Mouse (Mus musculus): ENCODE data around the gene Vars.

Vars gene

DNA sequence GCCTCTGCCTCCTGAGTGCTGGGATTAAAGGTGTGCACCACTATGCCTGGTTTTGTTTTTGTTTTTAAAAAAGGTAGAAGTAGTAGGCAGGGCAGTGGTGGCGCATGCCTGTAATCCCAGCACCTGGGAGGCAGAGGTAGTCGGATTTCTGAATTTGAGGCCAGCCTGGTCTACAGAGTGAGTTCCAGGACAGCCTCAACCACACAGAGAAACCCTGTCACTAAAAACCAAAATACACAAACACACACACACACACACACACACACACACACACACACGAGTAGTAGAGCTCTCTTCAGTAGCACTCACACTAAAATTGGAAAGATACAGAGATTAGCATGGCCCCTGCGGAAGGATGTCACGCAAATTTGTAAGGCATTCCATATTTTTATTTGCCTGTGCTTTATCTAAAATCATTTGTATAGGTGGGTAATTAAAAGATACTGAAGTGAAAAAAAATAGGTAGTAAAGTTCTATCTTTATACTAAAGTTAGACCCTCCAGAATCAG lies 48.2 kb downstream of the Vars start:
- no peak for DNase-seq (ENCODE audit: low read depth)

DNA sequence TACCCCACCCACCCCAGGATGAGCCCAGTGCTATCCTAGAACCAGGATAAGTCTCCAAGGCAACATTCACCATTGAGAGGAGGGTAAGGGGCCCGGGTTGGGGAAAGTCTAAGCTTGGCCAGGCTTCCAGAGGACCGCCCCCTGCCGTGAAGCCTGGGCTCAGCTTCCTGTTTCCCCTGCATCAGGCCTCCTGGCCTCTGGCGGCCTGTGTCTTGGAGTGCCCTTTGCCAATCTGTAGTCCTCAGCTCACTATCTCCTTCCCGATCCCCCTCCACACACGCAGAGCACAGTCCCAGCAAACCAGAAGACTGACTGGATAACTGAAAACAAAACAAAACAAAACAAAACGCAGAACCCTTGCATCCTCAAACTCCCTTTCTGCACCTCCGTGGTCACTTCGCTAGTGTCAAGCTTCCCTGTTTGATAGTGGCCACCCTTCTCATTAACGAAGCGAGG lies 48.8 kb downstream of the Vars start, which contains the start of gene Clic1:
Clic1 (plus strand) TSS at position 406 of the 456 bp plus-strand sequence.
- no peak for DNase-seq (ENCODE audit: low read depth)

GRCm38 (mm10) chr17:35050126-35050750 lies 49.5 kb downstream of the Vars start:
- no peak for DNase-seq (ENCODE audit: low read depth)

- DNase-seq (ENCODE audit: low read depth): peak; percentile 56
These were observed 50.6 kb downstream of the Vars start for GRCm38 (mm10) chr17:35051156-35052086.

GRCm38 (mm10) chr17:35052271-35052798 lies 51.5 kb downstream of the Vars start:
- no peak for DNase-seq (ENCODE audit: low read depth)

- DNase-seq (ENCODE audit: low read depth): no peak
These were observed 55.1 kb downstream of the Vars start for GRCm38 (mm10) chr17:35055691-35056495.

- DNase-seq (ENCODE audit: low read depth): no peak
These were observed 56.3 kb downstream of the Vars start for GRCm38 (mm10) chr17:35057090-35057489.

- no peak for DNase-seq (ENCODE audit: low read depth)
These were observed 57.5 kb downstream of the Vars start for GRCm38 (mm10) chr17:35058316-35058715.

- DNase-seq (ENCODE audit: low read depth): peak; percentile 57
These were observed 58.4 kb downstream of the Vars start, which contains the start of gene Ddah2 for GRCm38 (mm10) chr17:35058911-35059892. TSS of gene Ddah2 (plus strand) at chr17:35059035.

GRCm38 (mm10) chr17:35060071-35060470 lies 59.3 kb downstream of the Vars start:
- DNase-seq (ENCODE audit: low read depth): no peak

GRCm38 (mm10) chr17:35060737-35061297 lies 60.0 kb downstream of the Vars start:
- DNase-seq (ENCODE audit: low read depth): no peak

- no peak for DNase-seq (ENCODE audit: low read depth)
These were observed 60.5 kb downstream of the Vars start for GRCm38 (mm10) chr17:35061299-35061698.

GRCm38 (mm10) chr17:35063466-35063865 lies 62.7 kb downstream of the Vars start:
- DNase-seq (ENCODE audit: low read depth): no peak

DNA sequence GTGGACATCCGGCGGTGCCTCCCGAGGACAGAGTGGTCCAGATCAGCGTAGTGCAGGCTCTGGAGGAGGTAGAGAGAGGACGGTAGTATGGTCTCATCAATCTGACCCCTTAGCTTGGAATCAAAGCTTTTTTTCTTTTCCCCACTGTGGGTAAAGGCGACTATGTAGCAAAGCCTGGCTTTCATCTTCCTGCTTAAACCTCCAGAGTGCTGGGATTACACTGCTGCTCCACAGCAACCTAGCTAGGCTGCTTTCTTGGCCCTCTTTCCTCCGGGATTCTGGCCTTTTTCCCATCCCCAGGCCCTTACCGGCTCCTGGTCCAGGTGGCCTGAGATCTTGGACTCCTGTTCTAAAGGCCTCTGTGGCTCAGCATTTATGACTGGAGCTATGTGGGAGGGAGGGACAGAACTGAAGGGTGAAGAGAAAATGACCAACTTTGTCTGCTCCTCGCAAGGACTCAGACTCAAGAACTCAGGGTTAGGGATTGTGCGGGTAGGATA lies 63.6 kb downstream of the Vars start:
- DNase-seq (ENCODE audit: low read depth): no peak

DNA sequence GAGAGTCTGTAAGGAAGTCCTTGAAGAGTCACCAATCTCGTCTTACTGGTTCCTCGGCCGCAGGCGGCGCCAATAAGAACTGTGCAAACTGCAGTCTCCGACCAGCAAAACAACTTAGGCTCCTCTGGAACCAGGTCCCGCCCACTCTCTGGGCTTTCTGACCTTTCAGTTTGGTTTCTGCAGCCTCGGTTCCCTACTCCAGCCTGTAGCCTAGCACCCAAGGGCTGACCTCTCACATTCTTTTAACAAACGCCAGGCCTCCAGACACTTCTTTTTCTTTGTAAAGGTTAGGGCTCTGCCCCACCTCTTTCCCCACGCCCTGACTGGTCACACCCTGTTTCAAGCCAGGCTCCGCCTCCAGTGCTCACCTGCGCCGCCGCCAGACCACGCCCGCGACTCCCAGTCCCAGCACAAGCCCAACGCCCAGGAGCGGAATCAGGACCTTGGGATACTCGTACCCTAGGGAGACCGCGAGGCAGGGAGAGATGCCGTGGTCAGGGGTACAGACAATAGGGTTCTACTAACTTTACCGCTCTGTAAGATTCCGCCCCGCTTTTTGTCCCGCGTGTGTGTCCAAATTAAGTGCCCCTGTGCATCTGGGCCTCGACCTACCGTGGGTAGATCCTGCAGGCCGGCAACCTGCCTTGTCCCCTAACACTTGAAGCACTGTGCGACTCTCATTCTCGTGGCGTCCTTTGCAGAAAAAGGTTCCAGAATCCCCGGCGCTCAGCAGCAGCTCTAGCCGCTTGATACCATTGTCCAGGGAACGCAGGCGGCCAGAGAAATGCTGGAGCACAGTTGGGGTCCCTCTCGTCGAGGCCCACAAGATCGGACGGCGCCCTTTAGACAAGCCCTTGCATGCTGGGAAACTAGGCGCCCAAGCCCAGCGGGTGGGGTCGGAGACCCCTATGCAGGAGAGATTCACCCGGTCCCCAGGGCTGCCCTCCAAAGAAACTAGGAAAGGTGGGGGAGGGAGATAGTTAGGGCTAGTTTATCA lies 64.5 kb downstream of the Vars start, which contains the start of gene Ly6g6c:
Ly6g6c (plus strand) TSS at position 438 of the 997 bp plus-strand sequence.
- no peak for DNase-seq (ENCODE audit: low read depth)
